Mouse (Mus musculus) MEL (cell line): ENCODE measurements around the gene Apbb2. TPM values are rescaled to one million over a fixed set of nuclear protein-coding genes. Genes with fewer than 3 reads are reported as not detected.

Source experiments
- DNase-seq: peaks from one replicate; pipeline ENCODE4 v3.0.0; 2011; ENCODE audit warnings: low read depth, low spot score
- H3K27ac ChIP-seq: 2 replicates; pipeline ENCODE4 v1.5.1; 2012; ENCODE audit warnings: low read depth, mild to moderate bottlenecking, control low read depth, low read length, moderate library complexity; ENCODE audit not compliant: control insufficient read depth
- H3K27me3 ChIP-seq, 2 experiments: fragments of 150-350 bp in 1 of 2; sonication (generic) in 1 of 2; 2 replicates each; pipeline ENCODE4 v1.6.1; 2012; ENCODE audit warnings: low read length in 2 of 2, mild to moderate bottlenecking in 2 of 2, improper control_type of control experiment in 1 of 2, moderate library complexity in 1 of 2; ENCODE audit not compliant: insufficient read depth in 2 of 2, control insufficient read depth in 1 of 2
- H3K36me3 ChIP-seq, 2 experiments: 2 replicates each; pipeline ENCODE4 v1.6.1; 2012 to 2014; ENCODE audit warnings: low read length in 2 of 2, improper control_type of control experiment in 1 of 2, inconsistent platforms in 1 of 2, mild to moderate bottlenecking in 1 of 2; ENCODE audit not compliant: insufficient read depth in 2 of 2, control insufficient read depth in 1 of 2
- H3K4me1 ChIP-seq, 2 experiments: fragments of 150-350 bp in 1 of 2; sonication (generic) in 1 of 2; 2 replicates each; pipeline ENCODE4 v1.6.1; 2012; ENCODE audit warnings: low read length in 2 of 2, improper control_type of control experiment in 1 of 2, mild to moderate bottlenecking in 1 of 2; ENCODE audit not compliant: insufficient read depth in 2 of 2, control insufficient read depth in 1 of 2
- H3K4me3 ChIP-seq, 2 experiments: fragments of 150-350 bp in 1 of 2; sonication (generic) in 1 of 2; 2 replicates each; pipeline ENCODE4 v1.5.1; 2012; ENCODE audit warnings: low read depth in 2 of 2, low read length in 2 of 2, mild to moderate bottlenecking in 2 of 2, moderate library complexity in 2 of 2, control low read depth in 1 of 2, improper control_type of control experiment in 1 of 2; ENCODE audit not compliant: control insufficient read depth in 1 of 2, insufficient read depth in 1 of 2
- H3K79me2 ChIP-seq: 2 replicates; pipeline ENCODE4 v1.6.1; 2012; ENCODE audit warnings: mild to moderate bottlenecking, low read length, moderate library complexity; ENCODE audit not compliant: control insufficient read depth, poor library complexity, insufficient read depth
- H3K9ac ChIP-seq: 2 replicates; pipeline ENCODE4 v1.6.1; 2012; ENCODE audit warnings: low read depth, mild to moderate bottlenecking, control low read depth, low read length, moderate library complexity; ENCODE audit not compliant: control insufficient read depth, poor library complexity, severe bottlenecking
- H3K9me3 ChIP-seq: fragments of 150-350 bp; sonication (generic); replicated peaks from 2 replicates; pipeline ENCODE4 v1.6.1; 2012; ENCODE audit warnings: mild to moderate bottlenecking, low read length, improper control_type of control experiment, moderate library complexity; ENCODE audit not compliant: insufficient read depth
- E2F4 ChIP-seq: IDR thresholded peaks from 2 replicates; pipeline ENCODE4 v1.6.1; 2011; ENCODE audit warnings: low read depth, low read length, improper control_type of control experiment, borderline replicate concordance
- ELF1 ChIP-seq: IDR thresholded peaks from 2 replicates; pipeline ENCODE4 v1.6.1; 2014; ENCODE audit warnings: low read depth, mild to moderate bottlenecking, inconsistent platforms, low read length, improper control_type of control experiment, moderate library complexity
- GABPA ChIP-seq: IDR thresholded peaks from 2 replicates; pipeline ENCODE4 v1.6.1; 2012; ENCODE audit warnings: low read depth, mild to moderate bottlenecking, inconsistent platforms, low read length, improper control_type of control experiment, moderate library complexity
- HCFC1 ChIP-seq: IDR thresholded peaks from 2 replicates; pipeline ENCODE4 v1.6.1; 2012; ENCODE audit warnings: low read depth, mild to moderate bottlenecking, inconsistent platforms, low read length, improper control_type of control experiment, moderate library complexity
- KAT2A ChIP-seq: conservative IDR thresholded peaks from 2 replicates; pipeline ENCODE4 v1.6.1; 2012; ENCODE audit warnings: low read depth, low read length, improper control_type of control experiment, inconsistent platforms
- MAX ChIP-seq: IDR thresholded peaks from 2 replicates; pipeline ENCODE4 v1.6.1; 2011; ENCODE audit warnings: low read length, improper control_type of control experiment
- MEF2A ChIP-seq: IDR thresholded peaks from 2 replicates; pipeline ENCODE4 v1.6.1; 2014; ENCODE audit warnings: low read depth, mild to moderate bottlenecking, inconsistent platforms, low read length, improper control_type of control experiment; ENCODE audit not compliant: poor library complexity, insufficient replicate concordance, severe bottlenecking; ENCODE audit errors: extremely low read depth
- MXI1 ChIP-seq: IDR thresholded peaks from 2 replicates; pipeline ENCODE4 v1.6.1; 2011; ENCODE audit warnings: mild to moderate bottlenecking, low read depth, low read length, improper control_type of control experiment
- MYB ChIP-seq: IDR thresholded peaks from 2 replicates; pipeline ENCODE4 v1.6.1; 2011; ENCODE audit warnings: mild to moderate bottlenecking, low read depth, low read length, improper control_type of control experiment
- NRF1 ChIP-seq: IDR thresholded peaks from 2 replicates; pipeline ENCODE4 v1.6.1; 2014; ENCODE audit warnings: low read depth, mild to moderate bottlenecking, inconsistent platforms, low read length, improper control_type of control experiment, moderate library complexity; ENCODE audit not compliant: poor library complexity, insufficient read depth, severe bottlenecking
- RAD21 ChIP-seq: IDR thresholded peaks from 2 replicates; pipeline ENCODE4 v1.6.1; 2011; ENCODE audit warnings: mild to moderate bottlenecking, low read depth, low read length, improper control_type of control experiment
- RCOR1 ChIP-seq: IDR thresholded peaks from 2 replicates; pipeline ENCODE4 v1.6.1; 2012; ENCODE audit warnings: low read depth, mild to moderate bottlenecking, inconsistent platforms, low read length, improper control_type of control experiment
- SIN3A ChIP-seq: IDR thresholded peaks from 2 replicates; pipeline ENCODE4 v1.6.1; 2012; ENCODE audit warnings: low read length, improper control_type of control experiment, inconsistent platforms
- SMC3 ChIP-seq: IDR thresholded peaks from 2 replicates; pipeline ENCODE4 v1.6.1; 2011; ENCODE audit warnings: low read depth, low read length, improper control_type of control experiment
- USF1 ChIP-seq: IDR thresholded peaks from 2 replicates; pipeline ENCODE4 v1.6.1; 2014; ENCODE audit warnings: low read depth, mild to moderate bottlenecking, inconsistent platforms, low read length, improper control_type of control experiment, moderate library complexity
- ZKSCAN1 ChIP-seq: IDR thresholded peaks from 2 replicates; pipeline ENCODE4 v1.6.1; 2012; ENCODE audit warnings: low read depth, mild to moderate bottlenecking, inconsistent platforms, low read length, improper control_type of control experiment, moderate library complexity
- ZNF384 ChIP-seq: IDR thresholded peaks from 2 replicates; pipeline ENCODE4 v1.6.1; 2012; ENCODE audit warnings: low read depth, mild to moderate bottlenecking, inconsistent platforms, low read length, improper control_type of control experiment
- polyA plus RNA-seq, 2 experiments: library from polyadenylated mRNA; stranded (reverse) in 1 of 2; unstranded in 1 of 2; fragments of >175 nt in 1 of 2; fragments of >200 nt in 1 of 2; gene quantifications; 2 replicates each; pipeline versions ENCODE4 v1.2.1 to v1.2.4; 2012; ENCODE audit warnings: low replicate concordance in 2 of 2, low read depth in 1 of 2; ENCODE audit not compliant: insufficient read length in 2 of 2, insufficient read depth in 1 of 2, missing spikeins in 1 of 2
- total RNA-seq: library from RNA; depleted of rRNA; stranded (reverse); fragments of 300-350 nt; gene quantifications from 2 replicates; pipeline ENCODE4 v1.2.3, GENCODE M21; 2012

The Apbb2 gene
- total and polyA plus RNA-seq, 3 experiments, result not detected

DNA sequence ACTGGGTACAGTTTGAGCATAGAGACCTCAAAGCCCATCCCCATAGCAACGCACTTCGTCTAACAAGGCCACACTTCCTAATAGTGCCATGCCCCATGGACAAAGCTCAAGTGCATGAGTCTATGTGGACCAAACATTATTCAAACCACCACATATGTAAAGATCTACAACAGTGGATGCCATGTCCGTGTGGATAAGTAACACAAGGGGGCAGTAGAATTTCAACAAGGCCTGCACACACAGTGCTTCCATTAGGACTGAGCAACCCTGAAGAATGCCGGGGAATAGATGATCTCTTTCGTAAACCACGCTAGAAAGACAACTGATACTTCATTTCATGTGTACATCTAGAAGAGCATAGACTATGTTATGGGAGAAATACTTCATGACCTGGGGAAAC is 337.8 kb downstream of the Apbb2 start:
- Histone ChIP-seq H3K9me3 (no peaks in the 10 kb centered on the region), H3K79me2 (no peaks in the 10 kb centered on the region), H3K4me1 (no peaks in the 10 kb centered on the region), H3K9ac (no peak overlapping the region), H3K4me3 (no peak overlapping the region), H3K27me3 (no peaks in the 10 kb centered on the region), H3K27ac (no peak overlapping the region), H3K36me3 (no peaks in the 10 kb centered on the region)
- no peak for DNase-seq
- no peak for TF ChIP-seq ZKSCAN1
- no peak for TF ChIP-seq MXI1
- no peak for TF ChIP-seq SMC3
- no peak for TF ChIP-seq SIN3A
- no peak for TF ChIP-seq MAX
- TF ChIP-seq MYB, result no peak
- TF ChIP-seq RCOR1, result no peak
- no peak for TF ChIP-seq HCFC1
- TF ChIP-seq KAT2A, result no peak
- TF ChIP-seq ELF1, result no peak
- TF ChIP-seq USF1, result no peak
- TF ChIP-seq RAD21, result no peak
- TF ChIP-seq GABPA, result no peak

DNA sequence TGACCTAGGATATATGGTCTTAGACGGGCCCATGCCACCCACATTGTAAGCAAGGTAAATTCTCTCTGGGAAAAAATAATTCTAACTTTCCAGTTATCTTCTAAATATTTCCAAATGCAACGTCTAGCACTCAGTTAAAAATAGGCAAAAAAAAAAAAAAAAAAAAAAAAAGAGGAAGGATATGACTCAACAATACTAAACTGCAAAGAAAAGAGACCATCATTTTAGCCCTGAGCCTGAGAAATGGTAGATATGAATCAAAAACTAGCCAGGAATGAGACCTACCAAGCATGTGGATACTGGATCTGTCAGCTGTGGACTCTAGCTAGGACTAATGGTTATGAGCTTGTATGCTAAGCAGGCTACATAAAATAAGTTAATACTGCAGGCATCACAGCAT is 338.9 kb downstream of the Apbb2 start:
- DNase-seq, result peak; percentile 2
- TF ChIP-seq MXI1 (no peak), GABPA (no peak), KAT2A (no peak), E2F4 (no peak), MEF2A (no peak), ZNF384 (peak; percentile 59; the same call in 1 of the 2 replicates), NRF1 (no peak)

More for the DNA sequence above, 338.9 kb downstream of the Apbb2 start:
- H3K27ac ChIP-seq, result no peak overlapping the region
- no peak overlapping the region for H3K4me3 ChIP-seq
- no peak overlapping the region for H3K9ac ChIP-seq
- H3K9me3 ChIP-seq, result no peaks in the 10 kb centered on the region
- no peaks in the 10 kb centered on the region for H3K27me3 ChIP-seq
- no peaks in the 10 kb centered on the region for H3K79me2 ChIP-seq
- no peaks in the 10 kb centered on the region for H3K36me3 ChIP-seq
- no peaks in the 10 kb centered on the region for H3K4me1 ChIP-seq
